Comparison of ENCODE assay signal across 9 mouse cellular contexts in genomic region chr8:105935863-105936603, GRCm38 (mm10). TPM values are rescaled to one million over a fixed set of nuclear protein-coding genes. Genes with fewer than 3 reads are reported as not detected.
DNase-seq lines count a peak whose midpoint lies in the region; ATAC-seq and TF ChIP-seq lines count a peak whose summit lies in the region.
"Had no signal": no experiment of that assay in that cellular context is flagged by ENCODE, and none has a peak within 500 bp of the region (broad histone marks: within the 10 kb centered on the region; RNA-seq: fewer than 3 reads in every experiment).

No protein-coding gene starts in this region.

- no peaks in the 10 kb centered on the region for H3K9me3 ChIP-seq in ES-E14 (ENCODE audit: control insufficient read depth, insufficient read depth, low read depth, low read length)
- no peaks in the 10 kb centered on the region for H3K9me3 ChIP-seq in heart, embryonic 16.5 days (replicated peaks; ENCODE audit: control insufficient read depth, low read length)
- no peaks in the 10 kb centered on the region for H3K9me3 ChIP-seq in midbrain, embryonic 11.5 days (ENCODE audit: control insufficient read depth, low read length)

- H3K9ac ChIP-seq in ES-E14 (ENCODE audit: insufficient read depth, low read depth, low read length, poor library complexity, severe bottlenecking): peak overlapping the region; percentile 69; the same call in 1 of the 2 replicates
- peak overlapping the region; percentile 93 for H3K9ac ChIP-seq in heart, embryonic 16.5 days (ENCODE audit: low read length)
- H3K9ac ChIP-seq in midbrain, embryonic 11.5 days (ENCODE audit: low read length): peak overlapping the region; percentile 89

- H3K27me3 ChIP-seq in heart, embryonic 16.5 days (ENCODE audit: control insufficient read depth, insufficient read depth, low read length): no peaks in the 10 kb centered on the region
- H3K27me3 ChIP-seq in midbrain, embryonic 11.5 days (ENCODE audit: control insufficient read depth, insufficient read depth, low read length): no peaks in the 10 kb centered on the region
- H3K27me3 ChIP-seq: Patski had no signal

- H3K4me1 ChIP-seq in ES-E14 (ENCODE audit: control insufficient read depth in 2 of 2, insufficient read depth in 2 of 2, low read length in 2 of 2, poor library complexity in 1 of 2): peaks cover 0 to 6% of the 10 kb centered on the region in 2 experiments; a peak in 2 of 4 replicates
- H3K4me1 ChIP-seq in heart, embryonic 16.5 days (ENCODE audit: control insufficient read depth, insufficient read depth, low read length): peaks cover 18% of the 10 kb centered on the region
- peaks cover 3% of the 10 kb centered on the region for H3K4me1 ChIP-seq in midbrain, embryonic 11.5 days (ENCODE audit: control insufficient read depth, insufficient read depth, low read length)

- intact Hi-C loops in heart, postnatal 10 days (cut with DNase I): loop anchor here (2.0 kb wide), 1 partner anchor 29 kb away; no protein-coding TSS in a partner anchor

- 27% methylated on average over 7 of the region's 7 CpGs for WGBS in heart, embryonic 16.5 days
- 37% methylated on average over 7 of the region's 7 CpGs for WGBS in midbrain, embryonic 11.5 days

- ATAC-seq in heart, embryonic 16.5 days (replicated peaks; ENCODE audit: extremely low read depth, insufficient read depth, low FRiP score): no peak
- ATAC-seq in midbrain, embryonic 11.5 days (ENCODE audit: low FRiP score): no peak
- no peak for ATAC-seq in megakaryocyte progenitor cell, adult 5-6 weeks (replicated peaks; ENCODE audit: poor library complexity)

- H3K4me3 ChIP-seq in ES-E14 (ENCODE audit: insufficient read depth in 1 of 2, low read depth in 1 of 2, low read length in 2 of 2, poor library complexity in 1 of 2, severe bottlenecking in 1 of 2): peak overlapping the region; percentile 81 to 96
- peak overlapping the region; percentile 62 for H3K4me3 ChIP-seq in heart, embryonic 16.5 days (ENCODE audit: low read length)
- peak overlapping the region; percentile 75 for H3K4me3 ChIP-seq in midbrain, embryonic 11.5 days (ENCODE audit: low read depth, low read length)

- peak overlapping the region; percentile 86 for H3K4me2 ChIP-seq in heart, embryonic 16.5 days (ENCODE audit: low read depth, low read length)
- H3K4me2 ChIP-seq in midbrain, embryonic 11.5 days: peak overlapping the region; percentile 96

- H3K36me3 ChIP-seq in ES-E14 (ENCODE audit: control insufficient read depth, insufficient read depth, low read length, poor library complexity, severe bottlenecking): no peaks in the 10 kb centered on the region; the same call in 1 of the 2 replicates
- no peaks in the 10 kb centered on the region for H3K36me3 ChIP-seq in heart, embryonic 16.5 days (ENCODE audit: control insufficient read depth, insufficient read depth)
- H3K36me3 ChIP-seq in midbrain, embryonic 11.5 days (ENCODE audit: control insufficient read depth, insufficient read depth, low read length): no peaks in the 10 kb centered on the region

- peak; percentile 95 for DNase-seq in heart, adult 11 months
- DNase-seq in heart, postnatal 10 days: no peak
- DNase-seq in ES-E14 (ENCODE audit: low read depth, low spot score): no peak
- peak; percentile 70 for DNase-seq in midbrain, embryonic 11.5 days (ENCODE audit: low spot score, missing footprints)
- no peak for DNase-seq in urinary bladder, adult 2 months (ENCODE audit: low spot score)
- no peak for DNase-seq in gastrocnemius, adult 8-10 months (ENCODE audit: low spot score in 2 of 2)

- in situ Hi-C loops in ES-E14 (cut with MboI; ENCODE audit: low sequenced_read_pairs in 2 of 2, unreplicated experiment in 2 of 2): no loop called here

- H3K27ac ChIP-seq in ES-E14 (ENCODE audit: insufficient read depth, low read depth, low read length, poor library complexity, severe bottlenecking): no peak overlapping the region
- peak overlapping the region; percentile 69 for H3K27ac ChIP-seq in heart, embryonic 16.5 days (ENCODE audit: low read length)
- H3K27ac ChIP-seq in midbrain, embryonic 11.5 days (ENCODE audit: low read depth, low read length): no peak overlapping the region

TF ChIP-seq in ES-E14, 5 proteins besides CTCF, POLR2A, EP300 and RAD21:
- TF ChIP-seq ZNF384 (IDR thresholded peaks at IDR 0.05; ENCODE audit: low read depth, low read length) (no peak), CHD2 (IDR thresholded peaks at IDR 0.05; ENCODE audit: low read depth, low read length) (no peak), MAFK (IDR thresholded peaks at IDR 0.05; ENCODE audit: insufficient read depth, low read depth, low read length) (no peak), HCFC1 (IDR thresholded peaks at IDR 0.05; ENCODE audit: borderline replicate concordance, insufficient read depth, low read length) (no peak), ZC3H11A (IDR thresholded peaks at IDR 0.05; ENCODE audit: borderline replicate concordance, low read depth, low read length) (no peak)

RNA-seq across cellular contexts. Expression of gene Psmb10, which starts 2.2 kb away (rescaled TPM):
- total RNA-seq in heart, postnatal 10 days (2021): 10 to 100 TPM; 81.1 to 88.5 TPM
- total RNA-seq in ES-E14 (2012; rRNA removed): 70.9 and 81.5 TPM in 2 replicates
- polyA plus RNA-seq in heart, embryonic 16.5 days (2015; fragmentation: Nextera tagmentation; extraction: Ambion mirVana): 89.4 and 112 TPM in 2 replicates
- 22.5 and 26.9 TPM in 2 replicates for polyA plus RNA-seq in midbrain, embryonic 11.5 days (2014; fragmentation: Nextera tagmentation; extraction: Ambion mirVana)
- total RNA-seq in megakaryocyte progenitor cell, adult 5-6 weeks (2015): 127 and 155 TPM in 2 replicates
- 58.8 and 66.5 TPM in 2 replicates for total RNA-seq in megakaryocyte progenitor cell, adult 5-6 weeks (2017)
- polyA plus RNA-seq in urinary bladder, adult 2 months (2012; rRNA removed): 82.8 and 98.7 TPM in 2 replicates
- total RNA-seq in gastrocnemius, adult 8-10 months (2022): 10 to 100 TPM; 15.3 to 22.6 (median 19.7) TPM

RNA-seq across cellular contexts. Expression of gene Ctrl, which starts 2.4 kb away (rescaled TPM):
- under 1 TPM; 0.35 to 0.48 TPM for total RNA-seq in heart, postnatal 10 days (2021)
- total RNA-seq in ES-E14 (2012; rRNA removed): 3.6 and 5.3 TPM in 2 replicates
- polyA plus RNA-seq in heart, embryonic 16.5 days (2015; fragmentation: Nextera tagmentation; extraction: Ambion mirVana): 0.79 and 0.89 TPM in 2 replicates
- 0.61 and 1.9 TPM in 2 replicates for polyA plus RNA-seq in midbrain, embryonic 11.5 days (2014; fragmentation: Nextera tagmentation; extraction: Ambion mirVana)
- total RNA-seq in megakaryocyte progenitor cell, adult 5-6 weeks (2015): 0.22 and 3.2 TPM in 2 replicates
- total RNA-seq in megakaryocyte progenitor cell, adult 5-6 weeks (2017): 2.2 TPM in 1 of 2 replicates, not detected in the other
- polyA plus RNA-seq in urinary bladder, adult 2 months (2012; rRNA removed): 1.4 and 1.8 TPM in 2 replicates
- not detected for total RNA-seq in gastrocnemius, adult 8-10 months (2022)

RNA-seq across cellular contexts. Expression of gene Lcat, which starts 7.1 kb away (rescaled TPM):
- total RNA-seq in heart, postnatal 10 days (2021): under 1 TPM; 0.64 to 0.77 TPM
- total RNA-seq in ES-E14 (2012; rRNA removed): 2.4 and 3.6 TPM in 2 replicates
- polyA plus RNA-seq in heart, embryonic 16.5 days (2015; fragmentation: Nextera tagmentation; extraction: Ambion mirVana): 1.3 and 1.7 TPM in 2 replicates
- 0.23 and 0.28 TPM in 2 replicates for polyA plus RNA-seq in midbrain, embryonic 11.5 days (2014; fragmentation: Nextera tagmentation; extraction: Ambion mirVana)
- total RNA-seq in megakaryocyte progenitor cell, adult 5-6 weeks (2015): 0.83 TPM in 1 of 2 replicates, not detected in the other
- 0.12 TPM in 1 of 2 replicates, not detected in the other for total RNA-seq in megakaryocyte progenitor cell, adult 5-6 weeks (2017)
- 3.7 and 5.2 TPM in 2 replicates for polyA plus RNA-seq in urinary bladder, adult 2 months (2012; rRNA removed)
- under 1 TPM in 2 of 4 experiments, not detected in 2; 0.24 to 0.78 TPM for total RNA-seq in gastrocnemius, adult 8-10 months (2022)

RNA-seq across cellular contexts. Expression of gene Slc12a4, which starts 29.9 kb away (rescaled TPM):
- 10 to 100 TPM; 59.1 to 70.0 TPM for total RNA-seq in heart, postnatal 10 days (2021)
- total RNA-seq in ES-E14 (2012; rRNA removed): 70.1 and 133 TPM in 2 replicates
- polyA plus RNA-seq in heart, embryonic 16.5 days (2015; fragmentation: Nextera tagmentation; extraction: Ambion mirVana): 38.5 and 43.1 TPM in 2 replicates
- polyA plus RNA-seq in midbrain, embryonic 11.5 days (2014; fragmentation: Nextera tagmentation; extraction: Ambion mirVana): 7.2 and 7.8 TPM in 2 replicates
- 2.0 and 3.5 TPM in 2 replicates for total RNA-seq in megakaryocyte progenitor cell, adult 5-6 weeks (2015)
- total RNA-seq in megakaryocyte progenitor cell, adult 5-6 weeks (2017): 7.7 and 8.4 TPM in 2 replicates
- polyA plus RNA-seq in urinary bladder, adult 2 months (2012; rRNA removed): 64.3 and 69.6 TPM in 2 replicates
- total RNA-seq in gastrocnemius, adult 8-10 months (2022): 10 to 100 TPM; 11.8 to 12.7 (median 12.0) TPM

RNA-seq across cellular contexts. Expression of gene Pskh1, which starts 35.8 kb away (rescaled TPM):
- total RNA-seq in heart, postnatal 10 days (2021): 10 to 100 TPM; 20.9 to 22.5 TPM
- total RNA-seq in ES-E14 (2012; rRNA removed): 13.2 and 13.7 TPM in 2 replicates
- 22.8 and 25.1 TPM in 2 replicates for polyA plus RNA-seq in heart, embryonic 16.5 days (2015; fragmentation: Nextera tagmentation; extraction: Ambion mirVana)
- polyA plus RNA-seq in midbrain, embryonic 11.5 days (2014; fragmentation: Nextera tagmentation; extraction: Ambion mirVana): 11.2 and 13.6 TPM in 2 replicates
- total RNA-seq in megakaryocyte progenitor cell, adult 5-6 weeks (2015): 13.4 and 14.8 TPM in 2 replicates
- total RNA-seq in megakaryocyte progenitor cell, adult 5-6 weeks (2017): 19.9 and 20.2 TPM in 2 replicates
- 30.0 and 32.6 TPM in 2 replicates for polyA plus RNA-seq in urinary bladder, adult 2 months (2012; rRNA removed)
- total RNA-seq in gastrocnemius, adult 8-10 months (2022): 10 to 100 TPM; 10.9 to 14.7 (median 12.8) TPM

Comparison
In these comparisons a context has a peak if more than half of its experiments do, and no peak if none do; other contexts are left out.
1. DNase-seq: peak in heart, adult 11 months (single experiment) and midbrain, embryonic 11.5 days (single experiment); none in heart, postnatal 10 days (0 of 2), ES-E14 (single experiment), urinary bladder, adult 2 months (single experiment) and gastrocnemius, adult 8-10 months (0 of 2).
2. Peak in every context shown above with its lines, with median percentiles within 50 percentile points of each other: H3K4me3 ChIP-seq and H3K9ac ChIP-seq.